Mouse (Mus musculus) megakaryocyte-erythroid progenitor cell, adult 5 weeks (primary cell): ENCODE data around the gene Tnni3k. TPM values are rescaled to one million over a fixed set of nuclear protein-coding genes. Genes with fewer than 3 reads are reported as not detected.

ENCODE experiments used
- polyA plus RNA-seq: library from polyadenylated mRNA; stranded (reverse); fragments of >175 nt; gene quantifications from 2 replicates; pipeline ENCODE4 v1.2.3, GENCODE M21; 2012

The Tnni3k gene
- polyA plus RNA-seq = not detected in 2 replicates

DNA sequence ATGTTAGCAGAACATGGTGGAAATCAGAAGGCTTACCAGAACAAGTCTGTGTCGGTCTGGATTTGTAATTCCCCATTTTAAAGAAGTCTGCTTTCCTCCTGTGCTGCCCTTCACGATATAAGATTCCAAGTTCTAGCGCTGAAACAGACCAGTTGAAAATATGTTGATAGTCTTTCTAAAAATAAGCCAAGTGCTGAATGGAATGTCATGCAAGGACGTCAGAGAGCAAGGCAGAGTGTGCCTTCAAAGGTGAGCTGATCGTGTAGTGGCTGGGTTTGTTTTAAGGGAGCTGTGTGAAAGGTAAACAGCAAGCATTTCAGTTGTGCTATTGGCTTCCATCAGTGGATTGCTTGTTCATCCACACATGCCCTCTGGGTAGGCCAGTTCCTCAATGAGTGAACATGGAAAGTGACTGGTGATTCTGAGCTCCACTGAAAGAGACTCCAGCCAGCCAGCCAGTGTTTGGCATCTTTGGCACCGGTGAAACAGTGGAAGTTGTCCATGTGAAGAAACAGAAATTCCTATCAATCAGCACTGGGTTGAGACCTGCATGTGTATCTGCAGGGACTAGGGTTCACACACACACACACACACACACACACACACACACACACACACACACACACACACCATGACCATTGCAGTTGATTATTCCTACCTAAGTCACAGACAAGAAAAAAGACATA, at the start of gene Tnni3k:
TSS of gene Tnni3k (minus strand) at position 177 of the 686 bp plus-strand sequence.

DNA sequence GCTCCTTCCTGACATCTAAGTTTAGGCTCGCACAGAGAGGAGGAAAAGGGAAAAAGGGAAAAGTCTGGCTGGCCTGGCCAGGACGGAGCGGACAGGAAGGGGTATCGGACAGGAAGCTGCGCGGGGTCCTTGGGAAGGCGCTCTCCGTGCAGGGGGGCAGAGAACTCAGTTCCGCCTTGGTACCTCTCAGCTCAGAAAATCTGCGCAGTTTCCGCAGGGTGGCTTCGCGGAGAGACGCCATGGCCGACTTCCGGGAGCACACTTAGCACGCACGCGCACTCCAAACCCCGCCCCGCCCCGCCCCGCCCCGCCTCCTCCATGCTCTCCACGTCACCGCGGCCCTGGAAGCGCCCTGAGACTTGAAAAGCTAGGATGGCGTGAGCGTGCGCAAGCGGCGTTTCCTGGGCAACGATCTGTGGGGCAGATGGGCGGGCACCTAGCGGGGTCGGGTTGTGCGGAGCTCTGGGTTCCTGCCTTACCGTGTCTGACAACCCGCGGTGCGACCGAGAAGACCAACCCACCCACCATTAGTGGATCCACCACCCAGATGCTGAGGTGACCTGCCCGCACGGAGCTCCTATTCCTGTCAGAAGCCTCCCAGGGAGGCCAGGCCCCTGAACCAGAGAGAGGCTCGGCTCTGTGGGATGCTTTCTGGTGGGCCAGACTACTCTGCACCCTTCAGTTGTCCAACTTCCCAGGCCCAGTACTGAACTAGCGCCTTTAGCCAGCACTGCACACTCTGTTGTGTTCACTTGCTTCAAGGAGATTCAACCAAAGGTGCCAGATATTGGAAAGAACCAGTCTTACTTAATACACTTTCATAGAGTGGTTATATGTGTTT, 38.1 kb upstream of the Tnni3k start, which contains the start of the genes Fpgt and Lrriq3:
TSS of gene Fpgt (minus strand) at position 288 of the 841 bp plus-strand sequence.
TSS of gene Lrriq3 (plus strand) at position 319 of the 841 bp plus-strand sequence.

Other genes starting within 250 kb of the Tnni3k start
- gene Fpgt, start 38.0 kb upstream of the Tnni3k start, polyA plus RNA-seq = 0.02 and 0.37 TPM in 2 replicates
- gene Lrriq3, start 38.0 kb upstream of the Tnni3k start, polyA plus RNA-seq = 0.10 and 0.13 TPM in 2 replicates